Mouse (Mus musculus): ENCODE measurements around the gene Cmss1.

GRCm38 (mm10) chr16:57495476-57496203 is 111.0 kb downstream of the Cmss1 start:
- no peak for TF ChIP-seq POLR2A (IDR thresholded peaks at IDR 0.05; ENCODE audit: low read depth, low read length)
- no peak for TF ChIP-seq CTCF (IDR thresholded peaks at IDR 0.05; ENCODE audit: borderline replicate concordance, insufficient read depth, low read length)

Data from embryonic fibroblast, embryonic 13.5 days (primary cell).